Mouse (Mus musculus) heart, embryonic 10.5 days (tissue): ENCODE data around the gene Arpp19. TPM values are rescaled to one million over a fixed set of nuclear protein-coding genes. Genes with fewer than 3 reads are reported as not detected.

Experiments
- DNase-seq: peaks from one replicate; pipeline ENCODE4 v3.0.0-alpha.2; 2017; ENCODE audit warnings: low spot score
- H3K27ac ChIP-seq: fragments of 300-500 bp; sonication (generic); 2 replicates; pipeline ENCODE4 v1.5.1; 2016; ENCODE audit warnings: mild to moderate bottlenecking
- H3K27me3 ChIP-seq: fragments of 300-500 bp; sonication (generic); 2 replicates; pipeline ENCODE4 v1.6.1; 2016; ENCODE audit warnings: mild to moderate bottlenecking; ENCODE audit not compliant: poor library complexity, insufficient read depth, severe bottlenecking
- H3K36me3 ChIP-seq: fragments of 300-500 bp; sonication (generic); 2 replicates; pipeline ENCODE4 v1.6.1; 2016; ENCODE audit warnings: mild to moderate bottlenecking, moderate library complexity
- H3K4me1 ChIP-seq: fragments of 300-500 bp; sonication (generic); 2 replicates; pipeline ENCODE4 v1.6.1; 2016; ENCODE audit warnings: mild to moderate bottlenecking
- H3K4me3 ChIP-seq: fragments of 300-500 bp; sonication (generic); 2 replicates; pipeline ENCODE4 v1.5.1; 2016; ENCODE audit warnings: mild to moderate bottlenecking, moderate library complexity
- H3K9me3 ChIP-seq: fragments of 300-500 bp; sonication (generic); 2 replicates; pipeline ENCODE4 v1.6.1; 2016; ENCODE audit warnings: mild to moderate bottlenecking, moderate library complexity
- whole genome bisulfite sequencing: fragments of 180-500 bp; shearing (Covaris S2); methylation state at CpG from one replicate; pipeline ENCODE4 v1.1.7; 2016; 5-methylcytosine and 5-hydroxymethylcytosine counted together
- polyA plus RNA-seq: library from polyadenylated mRNA; unstranded; fragments of >200 nt; fragmentation: Nextera tagmentation; extraction: Ambion mirVana; gene quantifications from 2 replicates; pipeline ENCODE4 v1.2.1, GENCODE M21; 2016

The Arpp19 gene
- polyA plus RNA-seq, 1 experiment from 2014 or later = 320 TPM

DNA sequence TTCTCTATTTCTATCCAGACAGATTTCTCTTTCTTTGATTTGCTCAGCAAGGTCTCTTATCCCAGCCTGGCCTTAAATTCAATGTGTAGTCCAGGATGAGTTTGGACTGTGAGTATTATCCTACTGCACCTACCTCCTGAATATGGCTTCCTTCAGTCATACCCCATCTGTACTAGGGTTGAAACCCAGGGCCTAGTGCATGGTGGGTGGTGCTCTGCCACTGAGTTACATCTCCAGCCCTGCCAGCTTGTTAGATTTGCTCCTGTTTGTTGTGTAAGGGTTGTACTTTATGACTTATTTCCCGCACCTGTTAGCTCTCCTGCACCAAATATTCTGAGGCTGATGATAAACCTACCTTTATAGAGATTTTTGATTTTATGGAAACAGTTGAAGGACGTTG lies 5.8 kb downstream of the Arpp19 start:
- peaks cover 21% of the 10 kb centered on the region for H3K36me3 ChIP-seq
- H3K27me3 ChIP-seq = no peaks in the 10 kb centered on the region
- no peak overlapping the region for H3K4me3 ChIP-seq
- no peak overlapping the region for H3K27ac ChIP-seq
- H3K4me1 ChIP-seq = peaks cover 8% of the 10 kb centered on the region; the same call in 1 of the 2 replicates
- DNase-seq = no peak
- WGBS = 88% methylated on average over 2 of the region's 2 CpGs
- H3K9me3 ChIP-seq = no peaks in the 10 kb centered on the region

DNA sequence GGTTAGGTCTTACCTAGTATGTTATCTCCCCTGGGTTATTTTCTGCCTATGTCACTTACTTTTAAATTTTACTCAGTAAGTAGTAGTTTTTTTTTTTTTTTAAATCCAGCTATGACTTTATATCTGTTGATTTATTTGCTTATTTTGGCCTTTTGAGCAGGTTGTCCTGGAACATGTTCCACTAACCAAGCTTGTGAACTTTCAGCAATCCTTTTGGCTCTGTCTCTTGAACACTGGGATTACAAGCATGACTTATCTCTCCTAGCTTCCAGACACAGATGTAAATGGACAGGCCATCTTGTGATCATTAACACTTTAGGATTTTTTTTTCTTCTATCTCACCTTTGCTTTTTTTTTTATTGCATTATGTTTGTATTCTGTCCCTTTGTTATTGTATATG lies 9.7 kb downstream of the Arpp19 start:
- no peak for DNase-seq
- Histone ChIP-seq H3K36me3 (peaks cover 21% of the 10 kb centered on the region), H3K9me3 (no peaks in the 10 kb centered on the region), H3K4me1 (no peaks in the 10 kb centered on the region), H3K4me3 (no peak overlapping the region), H3K27ac (no peak overlapping the region), H3K27me3 (no peaks in the 10 kb centered on the region)

GRCm38 (mm10) chr9:75049100-75049499 lies 11.7 kb downstream of the Arpp19 start:
- peaks cover 16% of the 10 kb centered on the region for H3K36me3 ChIP-seq
- no peak overlapping the region for H3K4me3 ChIP-seq
- H3K4me1 ChIP-seq = no peaks in the 10 kb centered on the region
- 82% methylated on average over 3 of the region's 3 CpGs for WGBS
- no peak overlapping the region for H3K27ac ChIP-seq
- H3K27me3 ChIP-seq = no peaks in the 10 kb centered on the region
- DNase-seq = no peak
- no peaks in the 10 kb centered on the region for H3K9me3 ChIP-seq

- peaks cover 13% of the 10 kb centered on the region for H3K36me3 ChIP-seq
- H3K9me3 ChIP-seq = no peaks in the 10 kb centered on the region
- 37% methylated on average over 3 of the region's 3 CpGs for WGBS
- no peaks in the 10 kb centered on the region for H3K4me1 ChIP-seq
- no peak overlapping the region for H3K27ac ChIP-seq
- H3K27me3 ChIP-seq = no peaks in the 10 kb centered on the region
- DNase-seq = no peak
- H3K4me3 ChIP-seq = no peak overlapping the region
Measured at GRCm38 (mm10) chr9:75050003-75050402, 12.6 kb downstream of the Arpp19 start.

DNA sequence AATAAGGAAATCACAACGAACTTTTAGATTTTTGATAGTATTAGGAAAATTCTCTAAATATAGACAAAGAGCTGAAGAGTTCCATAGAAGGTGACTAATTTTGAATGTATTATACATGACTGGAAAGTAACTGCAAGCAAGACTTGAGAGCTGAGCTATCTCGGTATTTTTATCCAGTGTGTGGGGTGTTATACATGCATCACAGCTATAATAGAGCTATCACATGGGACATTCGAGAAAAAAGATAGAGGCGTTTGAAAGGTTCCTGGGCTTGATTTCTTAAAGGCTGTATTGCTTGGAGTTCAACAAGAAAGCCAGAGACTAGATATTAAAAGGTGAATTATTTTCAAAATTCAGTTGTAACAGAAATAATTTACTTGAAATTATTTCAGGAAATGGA lies 14.4 kb downstream of the Arpp19 start:
- no peaks in the 10 kb centered on the region for H3K27me3 ChIP-seq
- 83% methylated on average over 4 of the region's 4 CpGs for WGBS
- no peak overlapping the region for H3K4me3 ChIP-seq
- H3K4me1 ChIP-seq = no peaks in the 10 kb centered on the region
- H3K27ac ChIP-seq = no peak overlapping the region
- no peak for DNase-seq
- H3K9me3 ChIP-seq = no peaks in the 10 kb centered on the region
- H3K36me3 ChIP-seq = peaks cover 13% of the 10 kb centered on the region

GRCm38 (mm10) chr9:75055046-75055445 lies 17.6 kb downstream of the Arpp19 start:
- H3K9me3 ChIP-seq = no peaks in the 10 kb centered on the region
- H3K27me3 ChIP-seq = no peaks in the 10 kb centered on the region
- peaks cover 33% of the 10 kb centered on the region for H3K36me3 ChIP-seq
- H3K4me3 ChIP-seq = no peak overlapping the region
- 93% methylated on average over 5 of the region's 5 CpGs for WGBS
- no peak for DNase-seq
- no peaks in the 10 kb centered on the region for H3K4me1 ChIP-seq
- H3K27ac ChIP-seq = no peak overlapping the region

DNA sequence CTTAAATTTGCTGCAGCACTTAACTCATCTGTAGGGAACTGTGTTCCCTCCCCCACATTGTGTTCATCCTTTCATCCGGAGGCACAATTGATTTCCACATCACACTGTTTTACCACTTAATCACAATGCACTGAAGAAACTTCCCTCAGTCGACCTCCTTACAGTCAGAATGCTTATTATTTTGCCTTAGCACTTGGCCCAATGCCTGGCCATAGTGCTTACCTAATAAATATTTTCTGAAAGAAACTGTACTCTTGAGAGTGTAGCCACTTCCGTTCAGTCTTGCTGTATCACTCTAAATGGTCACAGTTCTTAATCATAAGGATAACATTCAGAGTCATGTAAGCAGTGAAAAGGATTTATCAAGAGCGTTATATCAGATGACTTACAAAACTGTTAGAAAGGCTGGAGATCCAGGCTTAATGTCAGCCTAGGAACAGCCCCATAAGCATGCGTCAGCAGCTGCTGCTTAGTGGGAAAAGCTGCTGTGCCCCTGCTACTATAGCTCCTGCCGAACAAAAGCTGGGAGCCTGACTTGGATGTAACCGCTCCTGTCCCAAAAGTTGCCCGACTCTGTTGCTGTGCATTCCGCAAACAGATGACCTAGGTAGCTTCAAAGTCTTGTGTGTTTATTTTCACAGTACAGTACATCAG lies 27.4 kb downstream of the Arpp19 start:
- H3K4me3 ChIP-seq = no peak overlapping the region
- H3K27ac ChIP-seq = no peak overlapping the region
- H3K27me3 ChIP-seq = no peaks in the 10 kb centered on the region
- no peak for DNase-seq
- H3K9me3 ChIP-seq = no peaks in the 10 kb centered on the region
- H3K4me1 ChIP-seq = no peaks in the 10 kb centered on the region
- 0 out of 2 replicates have a peak, but pooled peaks cover under 1% of the 10 kb centered on the region for H3K36me3 ChIP-seq
- 77% methylated on average over 9 of the region's 9 CpGs for WGBS

DNA sequence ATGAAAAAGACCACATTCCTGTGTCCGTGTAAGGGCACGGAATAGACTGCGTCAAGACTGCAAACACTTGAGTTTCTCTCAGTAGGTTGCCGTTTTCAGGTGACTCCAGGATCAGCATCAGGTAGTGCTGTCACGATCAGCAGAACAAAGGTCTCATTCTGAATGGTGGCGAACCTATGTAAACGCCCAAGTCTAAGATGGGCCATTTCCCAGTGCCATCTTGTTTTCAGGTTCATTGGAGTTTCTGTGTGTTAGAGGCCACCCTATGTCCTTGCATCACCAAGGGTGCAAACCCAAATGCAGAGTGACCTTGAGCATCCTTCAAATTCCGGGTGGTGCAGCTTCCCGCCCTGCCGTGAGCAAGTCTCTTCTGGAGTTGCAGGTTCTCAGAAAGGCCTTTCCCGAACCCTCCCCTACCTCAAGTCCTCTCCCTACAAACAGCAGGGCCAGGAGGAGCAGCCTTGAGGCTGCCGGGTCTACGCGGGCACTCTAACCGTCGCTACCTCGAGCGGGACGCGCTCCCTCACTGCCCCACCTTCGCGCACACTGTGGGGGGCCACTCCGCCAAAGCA lies 33.1 kb downstream of the Arpp19 start, which contains the start of gene Myo5a:
Myo5a (plus strand) TSS at position 559 of the 572 bp plus-strand sequence.
- no peak for DNase-seq
- 21% methylated on average over 23 of the region's 23 CpGs for WGBS
- Histone ChIP-seq H3K4me1 (peaks cover 7% of the 10 kb centered on the region), H3K9me3 (no peaks in the 10 kb centered on the region), H3K4me3 (peak within 1 kb of the TSS; percentile 88), H3K27me3 (no peaks in the 10 kb centered on the region), H3K27ac (peak within 1 kb of the TSS; percentile 96), H3K36me3 (no peaks in the 10 kb centered on the region)

- no peaks in the 10 kb centered on the region for H3K9me3 ChIP-seq
- peaks cover 7% of the 10 kb centered on the region for H3K4me1 ChIP-seq
- no peaks in the 10 kb centered on the region for H3K36me3 ChIP-seq
- under 1% methylated on average over 75 of the region's 92 CpGs for WGBS
- H3K4me3 ChIP-seq = peak overlapping the region; percentile 88
- no peaks in the 10 kb centered on the region for H3K27me3 ChIP-seq
- H3K27ac ChIP-seq = peak overlapping the region; percentile 96
- DNase-seq = peak; percentile 89
Measured at GRCm38 (mm10) chr9:75071029-75071705, 33.8 kb downstream of the Arpp19 start.

GRCm38 (mm10) chr9:75071706-75072192 lies 34.3 kb downstream of the Arpp19 start:
- DNase-seq = peak; percentile 83
- no peaks in the 10 kb centered on the region for H3K27me3 ChIP-seq
- no peaks in the 10 kb centered on the region for H3K36me3 ChIP-seq
- WGBS = 0% methylated on average over 29 of the region's 29 CpGs
- H3K4me3 ChIP-seq = peak overlapping the region; percentile 88
- no peaks in the 10 kb centered on the region for H3K9me3 ChIP-seq
- H3K4me1 ChIP-seq = peaks cover 7% of the 10 kb centered on the region
- H3K27ac ChIP-seq = peak overlapping the region; percentile 96

DNA sequence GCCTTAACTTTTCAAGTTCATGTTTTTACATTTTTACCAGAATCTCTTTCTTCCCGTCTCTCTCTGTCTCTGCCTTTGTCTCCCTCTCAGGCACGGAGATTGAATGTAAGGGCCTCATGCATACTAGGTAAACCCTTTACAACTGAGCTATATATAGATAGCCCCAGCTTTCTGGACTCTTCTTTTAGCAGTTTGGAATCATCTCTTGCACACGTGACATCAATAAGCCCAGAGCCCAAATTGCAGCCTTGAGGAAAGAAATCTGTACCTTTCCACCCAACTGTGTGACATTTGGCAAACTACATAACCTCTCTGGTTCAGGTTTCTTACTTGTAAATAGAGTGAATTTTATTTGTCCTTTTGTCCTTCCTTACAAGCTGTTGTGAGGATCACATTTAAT lies 34.9 kb downstream of the Arpp19 start:
- H3K36me3 ChIP-seq = no peaks in the 10 kb centered on the region
- no peaks in the 10 kb centered on the region for H3K27me3 ChIP-seq
- WGBS = 24% methylated on average over 3 of the region's 3 CpGs
- peaks cover 7% of the 10 kb centered on the region for H3K4me1 ChIP-seq
- DNase-seq = no peak
- peak overlapping the region; percentile 88 for H3K4me3 ChIP-seq
- H3K27ac ChIP-seq = 0 out of 2 replicates have a peak overlapping the region, but pooled peaks have one; percentile 96
- no peaks in the 10 kb centered on the region for H3K9me3 ChIP-seq

- Histone ChIP-seq H3K36me3 (no peaks in the 10 kb centered on the region), H3K27me3 (no peaks in the 10 kb centered on the region), H3K9me3 (no peaks in the 10 kb centered on the region), H3K27ac (no peak overlapping the region), H3K4me1 (no peaks in the 10 kb centered on the region), H3K4me3 (no peak overlapping the region)
- DNase-seq = no peak
Measured at GRCm38 (mm10) chr9:75077191-75077590, 39.8 kb downstream of the Arpp19 start.

DNA sequence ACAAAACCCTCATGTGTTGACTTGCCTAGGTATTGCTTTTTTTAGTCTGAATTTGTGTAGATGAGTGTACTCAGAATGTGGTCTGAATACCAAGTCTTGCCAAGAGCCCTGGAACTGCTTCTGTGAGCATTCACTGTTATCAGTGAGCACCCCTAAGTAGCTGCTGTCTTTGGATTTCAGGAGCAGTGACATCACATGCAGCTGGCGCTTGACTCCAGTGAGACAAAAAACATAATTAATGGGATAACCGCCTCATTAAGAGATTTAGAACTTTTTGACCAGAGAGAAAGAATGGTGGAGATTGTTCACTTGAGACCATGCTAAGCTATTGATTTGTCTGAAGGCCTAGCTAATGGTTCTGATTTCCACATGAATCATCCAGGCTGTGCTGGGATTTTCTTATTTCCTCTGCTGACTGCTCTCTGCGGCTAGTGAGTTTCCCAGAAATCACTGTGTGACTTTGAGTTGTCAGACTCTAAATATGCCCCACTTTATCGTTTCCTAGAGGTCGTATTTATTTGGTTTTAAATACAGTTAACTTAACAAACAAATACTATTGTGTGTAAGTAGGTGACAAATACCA lies 47.9 kb downstream of the Arpp19 start:
- H3K4me3 ChIP-seq = no peak overlapping the region
- H3K4me1 ChIP-seq = peaks cover 18% of the 10 kb centered on the region; the same call in 1 of the 2 replicates
- DNase-seq = no peak
- WGBS = 66% methylated on average over 5 of the region's 5 CpGs
- no peaks in the 10 kb centered on the region for H3K27me3 ChIP-seq
- no peaks in the 10 kb centered on the region for H3K9me3 ChIP-seq
- H3K27ac ChIP-seq = no peak overlapping the region
- no peaks in the 10 kb centered on the region for H3K36me3 ChIP-seq
